Mouse (Mus musculus) small intestine, adult 2 months (tissue): ENCODE measurements at regions not wholly inside any gene's neighbourhood (a gene's known extent, or its start where the extent isn't known, plus 50 kb on each side); places are given as distances from the start of the nearest gene placed in this dataset.

Experiments used
- CTCF ChIP-seq: fragments of 200-500 bp; IDR thresholded peaks from 2 replicates; pipeline ENCODE4 v1.5.1; 2012; ENCODE audit warnings: low read depth, mild to moderate bottlenecking, control low read depth, inconsistent platforms, low read length, moderate library complexity, mixed read lengths; ENCODE audit not compliant: insufficient replicate concordance, insufficient read length; ENCODE audit errors: extremely low read depth
- POLR2A ChIP-seq: fragments of 200-500 bp; IDR thresholded peaks from 2 replicates; pipeline ENCODE4 v1.6.1; 2012; ENCODE audit warnings: low read depth, mild to moderate bottlenecking, control low read depth, inconsistent platforms, low read length, moderate library complexity

DNA sequence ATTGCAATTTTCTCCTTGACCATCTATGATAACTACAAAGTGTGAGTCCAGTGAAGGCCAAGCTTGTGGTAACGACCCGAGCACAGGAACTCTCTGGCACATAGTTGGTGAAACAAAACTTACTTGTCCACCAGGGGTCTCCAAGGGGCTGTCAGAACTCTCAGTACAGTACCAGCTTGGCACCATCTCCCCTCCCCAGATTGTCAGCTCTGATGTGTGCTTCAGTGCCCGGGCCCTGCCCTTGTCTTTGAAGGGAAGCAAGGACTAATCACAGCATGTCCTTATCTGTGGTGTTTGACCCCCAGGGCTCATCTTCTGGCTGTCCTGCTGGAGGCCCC is 273.9 kb downstream of the Nuak1 start:
- TF ChIP-seq CTCF (no peak), POLR2A (no peak)
